Mouse (Mus musculus): Measurements from ENCODE around the gene St8sia1.

The St8sia1 gene

DNA sequence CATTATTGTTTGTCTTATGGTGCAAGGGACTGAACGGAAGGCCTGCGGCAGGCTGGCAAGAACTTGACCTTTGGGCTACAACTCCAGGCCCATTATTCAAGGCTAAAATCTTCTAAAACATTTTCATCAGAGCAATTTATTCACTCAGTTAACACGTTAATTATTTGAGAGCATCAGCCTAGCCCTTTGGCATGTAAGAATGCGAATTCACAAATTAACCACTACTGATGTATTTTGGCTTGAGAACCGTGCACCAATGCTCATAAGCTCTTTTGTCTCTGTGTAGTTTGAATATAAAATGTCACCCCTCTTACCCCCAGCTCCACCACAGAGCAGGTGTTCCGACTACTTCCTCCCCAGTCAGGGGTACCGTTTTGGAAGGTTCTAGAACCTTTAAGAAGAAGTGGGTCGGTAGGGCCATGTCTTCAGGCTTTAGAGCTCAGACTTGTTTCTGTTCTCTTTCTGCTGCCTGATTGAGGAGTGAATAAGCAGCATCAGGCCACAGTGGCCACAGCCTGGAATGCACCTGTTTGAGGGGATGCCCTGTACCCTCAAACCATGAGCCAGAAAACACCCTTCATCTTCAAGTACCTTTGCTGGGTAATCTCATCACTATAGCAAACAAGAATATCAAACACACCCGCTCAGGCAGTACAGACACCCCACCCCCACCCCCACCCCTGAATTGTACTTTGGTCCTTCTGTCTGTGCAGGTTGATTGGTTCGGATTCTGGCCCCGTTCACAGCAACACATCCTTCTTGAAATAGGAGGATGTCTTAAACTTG is 22.5 kb downstream of the St8sia1 start:
- DNase-seq, result peak; percentile 55 to 61

- DNase-seq, result no peak
Observed at GRCm38 (mm10) chr6:142941078-142941477, 23.2 kb downstream of the St8sia1 start.

GRCm38 (mm10) chr6:142938549-142939345 is 25.5 kb downstream of the St8sia1 start:
- DNase-seq, result peak; percentile 77 to 84

- no peak for DNase-seq
Observed at GRCm38 (mm10) chr6:142938074-142938473, 26.2 kb downstream of the St8sia1 start.

DNA sequence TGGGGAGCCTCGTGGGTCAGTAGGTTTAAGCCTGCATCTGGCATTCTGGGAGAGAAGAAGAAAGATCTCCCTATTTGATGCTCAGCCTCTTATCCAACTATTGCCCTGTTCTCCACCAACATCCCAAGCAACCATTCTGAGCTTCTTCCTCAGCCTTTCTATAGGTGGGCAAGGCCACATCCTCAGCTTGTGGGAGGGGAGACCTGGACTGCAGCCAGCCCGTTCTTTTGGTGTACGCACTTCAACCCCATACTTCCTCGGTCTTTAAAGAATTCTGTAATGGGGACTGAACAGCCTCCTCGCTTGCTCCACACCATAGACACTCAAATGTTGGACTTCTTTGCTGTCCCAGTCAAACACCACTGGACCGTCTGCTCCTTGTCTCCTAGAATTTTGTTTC is 31.7 kb downstream of the St8sia1 start:
- DNase-seq, result no peak

DNA sequence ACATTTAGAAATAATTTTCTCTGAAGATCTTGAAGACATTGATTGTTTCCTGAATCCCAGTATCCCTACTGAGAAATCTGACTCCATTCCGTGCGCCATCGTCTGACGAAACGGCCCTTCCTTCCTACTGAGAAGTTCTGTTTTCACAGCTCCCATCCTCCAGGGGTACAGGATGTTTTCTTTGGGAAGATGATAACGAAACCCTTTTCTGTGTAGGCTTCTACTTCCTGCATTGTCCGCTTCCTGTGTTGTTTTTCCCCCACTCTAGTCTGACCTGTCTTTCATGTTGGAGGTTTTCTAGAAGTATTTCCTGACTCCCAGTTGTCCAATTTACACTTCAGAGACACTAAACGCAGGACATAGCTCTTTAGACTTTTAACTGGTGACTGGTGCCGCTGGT is 32.1 kb downstream of the St8sia1 start:
- DNase-seq, result no peak

DNA sequence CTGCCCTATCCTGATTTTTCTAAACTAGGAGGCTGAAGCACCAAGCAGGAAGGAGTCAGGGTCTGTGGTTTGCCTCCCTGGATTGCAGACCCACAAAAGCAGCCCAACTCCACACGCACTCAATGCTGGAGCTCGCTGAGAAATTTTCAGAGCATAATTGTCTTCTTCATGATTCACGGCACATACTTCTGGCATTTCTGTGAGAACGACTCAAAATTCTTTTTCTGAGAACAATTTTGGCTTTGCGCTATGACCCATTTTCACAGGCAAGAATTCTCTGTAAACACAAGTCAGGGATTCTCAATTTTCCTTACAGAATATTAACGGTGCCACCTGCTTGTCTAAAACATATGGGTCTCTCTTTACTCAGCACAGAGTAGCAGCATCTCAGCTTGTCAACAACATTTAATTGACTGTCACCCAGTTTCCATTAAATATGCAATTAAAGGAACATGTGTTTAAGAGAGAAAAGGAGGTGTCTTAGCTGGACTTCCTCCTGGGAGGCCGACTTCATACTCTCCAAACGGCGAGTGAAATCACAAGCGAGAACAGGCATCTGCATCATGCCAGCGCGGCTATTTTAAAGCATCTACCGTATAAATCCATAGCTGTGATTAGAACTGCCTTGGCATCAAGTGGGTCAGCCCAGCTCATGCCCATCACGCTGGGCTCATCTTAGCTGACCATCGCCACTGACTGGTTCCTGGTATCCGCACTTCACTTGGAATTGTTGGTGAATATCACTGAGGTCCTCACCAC is 35.5 kb downstream of the St8sia1 start:
- no peak for DNase-seq

GRCm38 (mm10) chr6:142926901-142927605 is 37.2 kb downstream of the St8sia1 start:
- no peak for DNase-seq

DNA sequence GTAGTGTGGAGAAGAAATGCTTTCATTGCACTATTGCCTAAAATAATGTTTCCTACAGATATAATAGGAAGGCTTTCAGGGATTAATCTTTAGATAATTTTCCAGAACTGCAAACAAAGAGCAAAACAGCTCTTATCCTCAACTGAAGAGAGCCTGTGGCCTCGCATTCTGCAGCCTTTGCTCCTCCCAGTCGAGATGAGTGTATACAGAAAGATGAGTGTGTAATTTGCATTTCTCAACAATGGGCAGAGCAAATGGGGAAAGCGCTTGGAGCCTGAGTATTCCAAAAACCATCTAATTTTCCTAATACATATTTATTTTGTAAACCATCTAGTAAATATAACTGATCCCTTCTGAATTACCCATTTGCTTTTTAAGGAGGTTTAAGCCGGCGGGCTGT is 38.3 kb downstream of the St8sia1 start:
- DNase-seq, result no peak

DNA sequence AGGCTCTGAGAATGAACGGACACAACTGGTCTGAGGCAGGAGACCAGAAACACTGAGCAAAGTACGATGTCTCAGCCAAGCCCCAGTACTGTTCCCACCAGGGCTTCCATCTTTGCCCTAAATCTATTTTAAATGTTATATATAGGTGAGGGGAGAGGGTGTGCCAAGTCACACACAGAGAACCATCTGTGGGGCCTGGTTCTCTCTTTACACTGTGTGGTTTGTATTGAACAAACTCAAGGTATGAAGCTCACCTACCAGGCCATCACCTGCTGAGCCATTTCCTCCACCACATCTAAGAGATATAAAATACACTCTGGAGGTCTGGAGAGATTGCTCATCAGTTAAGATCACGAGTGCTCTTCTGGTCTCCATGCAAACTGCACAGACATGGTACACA is 38.9 kb downstream of the St8sia1 start:
- DNase-seq, result no peak

- peak; percentile 52 to 79 for DNase-seq
Observed at GRCm38 (mm10) chr6:142920901-142921300, 43.4 kb downstream of the St8sia1 start.

GRCm38 (mm10) chr6:142918691-142919090 is 45.6 kb downstream of the St8sia1 start:
- DNase-seq, result peak; percentile 27 to 35

DNA sequence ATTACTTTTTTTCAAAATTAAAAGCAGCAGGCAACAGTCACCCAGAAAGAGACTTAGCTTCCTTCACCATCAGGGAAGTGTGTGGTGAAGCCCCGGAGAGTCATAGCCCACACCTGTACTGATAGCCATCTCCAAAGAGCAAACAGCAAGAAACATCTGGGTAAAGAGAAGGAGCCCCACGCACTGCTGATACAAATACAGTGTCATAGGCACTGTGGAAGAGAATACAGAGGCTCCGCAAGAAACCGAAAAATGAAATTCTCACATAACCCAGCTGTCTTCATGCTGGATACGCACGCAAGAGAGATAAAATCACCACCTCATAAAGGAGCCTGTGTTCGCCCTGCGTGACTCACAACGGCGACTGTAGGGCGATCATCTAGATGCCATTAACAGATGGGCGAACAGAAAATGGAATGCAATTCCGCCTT is 46.8 kb downstream of the St8sia1 start:
- no peak for DNase-seq

- no peak for DNase-seq
Observed at GRCm38 (mm10) chr6:142916271-142916941, 47.8 kb downstream of the St8sia1 start.

- no peak for DNase-seq
Observed at GRCm38 (mm10) chr6:142915464-142915863, 48.8 kb downstream of the St8sia1 start.

GRCm38 (mm10) chr6:142914676-142915075 is 49.6 kb downstream of the St8sia1 start:
- DNase-seq, result no peak

GRCm38 (mm10) chr6:142911263-142911662 is 53.0 kb downstream of the St8sia1 start:
- no peak for DNase-seq

GRCm38 (mm10) chr6:142910721-142911120 is 53.5 kb downstream of the St8sia1 start:
- DNase-seq, result no peak

GRCm38 (mm10) chr6:142909771-142910105 is 54.5 kb downstream of the St8sia1 start:
- peak; percentile 65 to 73 for DNase-seq

DNA sequence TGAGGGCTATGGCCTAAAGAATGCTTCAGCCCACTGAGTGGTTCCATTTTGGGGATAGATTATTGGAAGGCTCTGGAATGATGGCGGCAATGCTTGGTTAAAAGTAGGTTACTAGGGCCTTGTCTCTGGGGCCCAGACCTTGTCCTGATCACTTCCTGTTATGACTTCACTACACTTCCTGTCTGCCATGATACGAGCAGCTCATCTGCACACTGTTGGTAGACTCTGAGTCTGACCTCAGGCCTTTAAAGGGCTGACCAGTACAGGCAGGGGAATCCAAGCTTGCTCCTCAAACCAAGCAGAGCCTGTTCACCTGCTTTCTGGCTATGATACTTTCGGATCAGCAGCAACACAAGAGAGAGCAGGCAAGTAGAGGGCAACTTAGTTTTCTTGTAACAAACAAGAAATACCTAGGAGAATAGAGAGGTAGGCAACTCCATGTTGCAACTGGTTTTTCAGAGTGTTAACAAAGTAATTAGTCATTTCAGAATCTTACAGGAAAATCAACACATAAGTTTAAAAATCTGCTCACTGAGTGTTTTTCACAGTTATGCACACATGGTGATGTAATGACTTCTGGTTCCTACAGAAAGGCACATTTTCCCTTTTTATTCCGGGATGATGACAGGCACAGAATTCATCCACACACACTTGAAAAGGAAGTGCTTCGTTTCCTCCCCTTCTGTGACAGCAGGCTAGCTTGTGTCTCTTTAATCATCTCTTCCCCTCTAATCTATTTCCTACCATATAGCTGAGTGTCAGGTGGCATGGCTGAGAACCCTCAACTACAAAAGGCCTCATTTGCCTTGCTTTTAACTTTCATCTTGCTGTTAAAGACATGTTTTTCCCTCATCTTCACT is 55.1 kb downstream of the St8sia1 start:
- no peak for DNase-seq

DNA sequence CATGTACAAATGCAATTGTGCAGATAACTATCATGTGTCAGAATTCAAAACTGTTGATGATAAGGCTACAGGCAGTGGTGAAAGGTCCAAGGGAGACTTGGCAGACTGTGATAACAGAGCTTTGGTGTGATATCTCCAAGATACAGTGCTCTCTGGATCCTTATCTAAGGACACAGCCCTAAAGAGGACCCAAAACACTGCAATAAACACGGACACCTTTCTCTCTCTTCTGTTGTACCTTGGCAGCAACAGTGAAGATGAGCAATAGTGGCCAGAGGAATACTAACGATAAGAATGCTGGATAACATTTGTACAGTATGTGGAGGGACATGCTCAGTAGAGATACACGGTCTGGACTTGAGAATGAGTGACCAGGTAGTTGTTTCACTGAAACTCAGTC is 55.8 kb downstream of the St8sia1 start:
- DNase-seq, result no peak
